Mouse (Mus musculus): ENCODE results near the gene Hist1h1c. TPM values are rescaled to one million over a fixed set of nuclear protein-coding genes. Genes with fewer than 3 reads are reported as not detected.

Gene Hist1h1c
- total RNA-seq, 1 experiment, result 496 TPM

- no peak for TF ChIP-seq MAFK (IDR thresholded peaks at IDR 0.05; ENCODE audit: insufficient read depth, low read depth, low read length)
- no peak for TF ChIP-seq ZC3H11A (IDR thresholded peaks at IDR 0.05; ENCODE audit: borderline replicate concordance, low read depth, low read length)
- no peak for TF ChIP-seq ZNF384 (IDR thresholded peaks at IDR 0.05; ENCODE audit: low read depth, low read length)
- TF ChIP-seq CHD2 (IDR thresholded peaks at IDR 0.05; ENCODE audit: low read depth, low read length), result no peak
- no peak for TF ChIP-seq HCFC1 (IDR thresholded peaks at IDR 0.05; ENCODE audit: borderline replicate concordance, insufficient read depth, low read length)
- peak overlapping the region; percentile 91 for H3K27ac ChIP-seq (ENCODE audit: insufficient read depth, low read depth, low read length, poor library complexity, severe bottlenecking)
- H3K4me1 ChIP-seq (ENCODE audit: control insufficient read depth in 2 of 2, insufficient read depth in 2 of 2, low read length in 2 of 2, poor library complexity in 1 of 2), result peaks cover 0 to 3% of the 10 kb centered on the region in 2 experiments; a peak in 3 of 4 replicates
- H3K9me3 ChIP-seq (ENCODE audit: control insufficient read depth, insufficient read depth, low read depth, low read length), result no peaks in the 10 kb centered on the region
- no peak for DNase-seq (ENCODE audit: low read depth, low spot score)
- peak overlapping the region; percentile 50; the same call in 1 of the 2 replicates for H3K9ac ChIP-seq (ENCODE audit: insufficient read depth, low read depth, low read length, poor library complexity, severe bottlenecking)
- peak overlapping the region in 1 of 2 experiments; percentile 19; a peak in 2 of 4 replicates for H3K4me3 ChIP-seq (ENCODE audit: insufficient read depth in 1 of 2, low read depth in 1 of 2, low read length in 2 of 2, poor library complexity in 1 of 2, severe bottlenecking in 1 of 2)
- H3K36me3 ChIP-seq (ENCODE audit: control insufficient read depth, insufficient read depth, low read length, poor library complexity, severe bottlenecking), result no peaks in the 10 kb centered on the region
- in situ Hi-C loops (cut with MboI; ENCODE audit: low sequenced_read_pairs in 2 of 2, unreplicated experiment in 2 of 2), result loop anchor here in 1 of 2 experiments (5.0 to 10.0 kb wide), 3 partner anchors 51 to 1708 kb away; partner anchors contain the start of genes Hist1h1d, Hist1h2ah, Hist1h2bk and Hist1h4f
Measured at GRCm38 (mm10) chr13:23743215-23743614, 4.6 kb downstream of the Hist1h1c start.

- Histone ChIP-seq H3K4me3 (ENCODE audit: insufficient read depth in 1 of 2, low read depth in 1 of 2, low read length in 2 of 2, poor library complexity in 1 of 2, severe bottlenecking in 1 of 2) (peak overlapping the region; percentile 3 to 48), H3K27ac (ENCODE audit: insufficient read depth, low read depth, low read length, poor library complexity, severe bottlenecking) (peak overlapping the region; percentile 93; the same call in 1 of the 2 replicates), H3K4me1 (ENCODE audit: control insufficient read depth in 2 of 2, insufficient read depth in 2 of 2, low read length in 2 of 2, poor library complexity in 1 of 2) (peaks cover 0 to 3% of the 10 kb centered on the region in 2 experiments; a peak in 3 of 4 replicates), H3K9ac (ENCODE audit: insufficient read depth, low read depth, low read length, poor library complexity, severe bottlenecking) (peak overlapping the region; percentile 74; the same call in 1 of the 2 replicates), H3K9me3 (ENCODE audit: control insufficient read depth, insufficient read depth, low read depth, low read length) (no peaks in the 10 kb centered on the region), H3K36me3 (ENCODE audit: control insufficient read depth, insufficient read depth, low read length, poor library complexity, severe bottlenecking) (no peaks in the 10 kb centered on the region)
- TF ChIP-seq CHD2 (IDR thresholded peaks at IDR 0.05; ENCODE audit: low read depth, low read length) (no peak), ZC3H11A (IDR thresholded peaks at IDR 0.05; ENCODE audit: borderline replicate concordance, low read depth, low read length) (no peak), ZNF384 (IDR thresholded peaks at IDR 0.05; ENCODE audit: low read depth, low read length) (no peak), MAFK (IDR thresholded peaks at IDR 0.05; ENCODE audit: insufficient read depth, low read depth, low read length) (no peak), HCFC1 (IDR thresholded peaks at IDR 0.05; ENCODE audit: borderline replicate concordance, insufficient read depth, low read length) (no peak)
- in situ Hi-C loops (cut with MboI; ENCODE audit: low sequenced_read_pairs in 2 of 2, unreplicated experiment in 2 of 2), result loop anchor here in 1 of 2 experiments (5.0 to 10.0 kb wide), 3 partner anchors 52 to 1709 kb away; partner anchors contain the start of genes Hist1h1d, Hist1h2ah, Hist1h2bk and Hist1h4f
- DNase-seq (ENCODE audit: low read depth, low spot score), result no peak
Measured at GRCm38 (mm10) chr13:23743963-23744362, 5.4 kb downstream of the Hist1h1c start.

GRCm38 (mm10) chr13:23744421-23745380 is 6.1 kb downstream of the Hist1h1c start:
- DNase-seq (ENCODE audit: low read depth, low spot score), result no peak
- in situ Hi-C loops (cut with MboI; ENCODE audit: low sequenced_read_pairs in 2 of 2, unreplicated experiment in 2 of 2), result loop anchor here in 1 of 2 experiments (5.0 to 10.0 kb wide), 3 partner anchors 52 to 1710 kb away; partner anchors contain the start of genes Hist1h1d, Hist1h2ah, Hist1h2bk and Hist1h4f
- peak overlapping the region; percentile 3 to 70 for H3K4me3 ChIP-seq (ENCODE audit: insufficient read depth in 1 of 2, low read depth in 1 of 2, low read length in 2 of 2, poor library complexity in 1 of 2, severe bottlenecking in 1 of 2)

GRCm38 (mm10) chr13:23745381-23746161 is 7.0 kb downstream of the Hist1h1c start, which contains the start of gene Hist1h3c:
Gene Hist1h3c, minus strand, starts transcription at chr13:23745602.
- H3K9me3 ChIP-seq (ENCODE audit: control insufficient read depth, insufficient read depth, low read depth, low read length), result no peaks in the 10 kb centered on the region
- H3K9ac ChIP-seq (ENCODE audit: insufficient read depth, low read depth, low read length, poor library complexity, severe bottlenecking), result peak within 1 kb of the TSS; percentile 87
- no peak for DNase-seq (ENCODE audit: low read depth, low spot score)
- peak within 1 kb of the TSS; percentile 68 to 70 for H3K4me3 ChIP-seq (ENCODE audit: insufficient read depth in 1 of 2, low read depth in 1 of 2, low read length in 2 of 2, poor library complexity in 1 of 2, severe bottlenecking in 1 of 2)
- H3K4me1 ChIP-seq (ENCODE audit: control insufficient read depth in 2 of 2, insufficient read depth in 2 of 2, low read length in 2 of 2, poor library complexity in 1 of 2), result peaks cover 2 to 3% of the 10 kb centered on the region in 2 experiments; a peak in 3 of 4 replicates
- in situ Hi-C loops (cut with MboI; ENCODE audit: low sequenced_read_pairs in 2 of 2, unreplicated experiment in 2 of 2), result loop anchor here in 1 of 2 experiments (10.0 kb wide), 2 partner anchors 191 to 1711 kb away; partner anchors contain the start of genes Hist1h1d, Hist1h2ah, Hist1h2bk and Hist1h4f
- TF ChIP-seq ZC3H11A (IDR thresholded peaks at IDR 0.05; ENCODE audit: borderline replicate concordance, low read depth, low read length) (no peak), MAFK (IDR thresholded peaks at IDR 0.05; ENCODE audit: insufficient read depth, low read depth, low read length) (no peak), HCFC1 (IDR thresholded peaks at IDR 0.05; ENCODE audit: borderline replicate concordance, insufficient read depth, low read length) (no peak), ZNF384 (IDR thresholded peaks at IDR 0.05; ENCODE audit: low read depth, low read length) (peak; percentile 80), CHD2 (IDR thresholded peaks at IDR 0.05; ENCODE audit: low read depth, low read length) (peak; percentile 72)
- H3K36me3 ChIP-seq (ENCODE audit: control insufficient read depth, insufficient read depth, low read length, poor library complexity, severe bottlenecking), result no peaks in the 10 kb centered on the region
- H3K27ac ChIP-seq (ENCODE audit: insufficient read depth, low read depth, low read length, poor library complexity, severe bottlenecking), result peak within 1 kb of the TSS; percentile 94

More at GRCm38 (mm10) chr13:23744421-23745380, 6.1 kb downstream of the Hist1h1c start:
- TF ChIP-seq CHD2 (IDR thresholded peaks at IDR 0.05; ENCODE audit: low read depth, low read length) (0 out of 2 replicates have a peak, but pooled peaks have one; percentile 47), HCFC1 (IDR thresholded peaks at IDR 0.05; ENCODE audit: borderline replicate concordance, insufficient read depth, low read length) (no peak)
- Histone ChIP-seq H3K36me3 (ENCODE audit: control insufficient read depth, insufficient read depth, low read length, poor library complexity, severe bottlenecking) (no peaks in the 10 kb centered on the region), H3K9ac (ENCODE audit: insufficient read depth, low read depth, low read length, poor library complexity, severe bottlenecking) (peak overlapping the region; percentile 87), H3K9me3 (ENCODE audit: control insufficient read depth, insufficient read depth, low read depth, low read length) (no peaks in the 10 kb centered on the region), H3K27ac (ENCODE audit: insufficient read depth, low read depth, low read length, poor library complexity, severe bottlenecking) (peak overlapping the region; percentile 93), H3K4me1 (ENCODE audit: control insufficient read depth in 2 of 2, insufficient read depth in 2 of 2, low read length in 2 of 2, poor library complexity in 1 of 2) (peaks cover 1 to 3% of the 10 kb centered on the region in 2 experiments; a peak in 3 of 4 replicates)
